Mouse (Mus musculus) megakaryocyte, embryonic 14.5 days (primary cell): ENCODE measurements around the gene Tnrc6a. TPM values are rescaled to one million over a fixed set of nuclear protein-coding genes. Genes with fewer than 3 reads are reported as not detected.

Experiments used
- H3K27me3 ChIP-seq: replicated peaks from 2 replicates; pipeline ENCODE3; 2012; ENCODE audit warnings: inconsistent platforms
- H3K36me3 ChIP-seq: replicated peaks from 2 replicates; pipeline ENCODE3; 2012; ENCODE audit warnings: low read length, inconsistent platforms, mixed read lengths
- H3K4me1 ChIP-seq: 2 replicates; pipeline ENCODE4 v1.6.1; 2012; ENCODE audit warnings: inconsistent platforms
- H3K4me3 ChIP-seq: replicated peaks from 2 replicates; pipeline ENCODE3; 2012; ENCODE audit warnings: moderate library complexity, mild to moderate bottlenecking, inconsistent platforms
- H3K9me3 ChIP-seq: 2 replicates; pipeline ENCODE4 v1.6.1; 2012; ENCODE audit warnings: inconsistent platforms
- FLI1 ChIP-seq: IDR thresholded peaks from 2 replicates; pipeline ENCODE4 v1.6.1; 2012; ENCODE audit warnings: low read length, inconsistent platforms, mixed read lengths
- GATA1 ChIP-seq: IDR thresholded peaks from 3 replicates; pipeline ENCODE4 v1.6.1; 2012; ENCODE audit warnings: mixed read lengths, low read length, inconsistent platforms, borderline replicate concordance
- polyA plus RNA-seq: library from polyadenylated mRNA; stranded (reverse); fragments of >175 nt; gene quantifications from 2 replicates; pipeline ENCODE4 v1.2.3, GENCODE M21; 2012; ENCODE audit warnings: low replicate concordance; ENCODE audit not compliant: insufficient read depth

Gene Tnrc6a
- polyA plus RNA-seq, 1 experiment: 41.6 TPM

GRCm38 (mm10) chr7:123244833-123245232 lies 121.1 kb downstream of the Tnrc6a start:
- no peak for TF ChIP-seq GATA1
- no peak for TF ChIP-seq FLI1
- no peaks in the 10 kb centered on the region for H3K9me3 ChIP-seq
- H3K4me1 ChIP-seq: peaks cover 26% of the 10 kb centered on the region
- H3K27me3 ChIP-seq: peaks cover 2% of the 10 kb centered on the region
- H3K36me3 ChIP-seq: no peaks in the 10 kb centered on the region
- no peak overlapping the region for H3K4me3 ChIP-seq

Other genes with a start within 250 kb of the Tnrc6a start
- 9.4 and 48.6 TPM in 2 replicates for gene Rbbp6, start 158.2 kb upstream of the Tnrc6a start, polyA plus RNA-seq
- gene Slc5a11, start 90.9 kb downstream of the Tnrc6a start, polyA plus RNA-seq: not detected in 2 replicates
- 2.3 and 4.3 TPM in 2 replicates for gene Lcmt1, start 245.9 kb downstream of the Tnrc6a start, polyA plus RNA-seq
- gene Arhgap17, start 246.0 kb downstream of the Tnrc6a start, polyA plus RNA-seq: 51.0 and 54.9 TPM in 2 replicates